Mouse (Mus musculus) ES-E14 (cell line): ENCODE data around the gene Ddx3x. TPM values are rescaled to one million over a fixed set of nuclear protein-coding genes. Genes with fewer than 3 reads are reported as not detected.

Experiments used
- DNase-seq: peaks from one replicate; pipeline ENCODE4 v3.0.0-alpha.2; 2013; ENCODE audit warnings: low read depth, low spot score
- H3K27ac ChIP-seq: 2 replicates; pipeline ENCODE4 v1.5.1; 2012; ENCODE audit warnings: low read depth, mild to moderate bottlenecking, low read length, moderate library complexity, mixed read lengths; ENCODE audit not compliant: poor library complexity, insufficient read depth, severe bottlenecking
- H3K36me3 ChIP-seq: 2 replicates; pipeline ENCODE4 v1.6.1; 2012; ENCODE audit warnings: mild to moderate bottlenecking, low read length, moderate library complexity, mixed read lengths; ENCODE audit not compliant: control insufficient read depth, poor library complexity, insufficient read depth, severe bottlenecking
- H3K4me1 ChIP-seq, 2 experiments: fragments of 150-350 bp in 1 of 2; sonication (generic) in 1 of 2; 2 replicates each; pipeline ENCODE4 v1.6.1; 2012; ENCODE audit warnings: low read length in 2 of 2, mild to moderate bottlenecking in 1 of 2, mixed read lengths in 1 of 2; ENCODE audit not compliant: control insufficient read depth in 2 of 2, insufficient read depth in 2 of 2, poor library complexity in 1 of 2
- H3K4me3 ChIP-seq, 2 experiments: fragments of 150-350 bp in 1 of 2; sonication (generic) in 1 of 2; 2 replicates each; pipeline ENCODE4 v1.5.1; 2012; ENCODE audit warnings: low read length in 2 of 2, low read depth in 1 of 2, mild to moderate bottlenecking in 1 of 2, mixed read lengths in 1 of 2; ENCODE audit not compliant: insufficient read depth in 1 of 2, poor library complexity in 1 of 2, severe bottlenecking in 1 of 2
- H3K9ac ChIP-seq: 2 replicates; pipeline ENCODE4 v1.6.1; 2012; ENCODE audit warnings: low read depth, mild to moderate bottlenecking, low read length, mixed read lengths; ENCODE audit not compliant: poor library complexity, insufficient read depth, severe bottlenecking
- H3K9me3 ChIP-seq: fragments of 150-350 bp; sonication (generic); 2 replicates; pipeline ENCODE4 v1.6.1; 2012; ENCODE audit warnings: low read depth, mild to moderate bottlenecking, low read length; ENCODE audit not compliant: control insufficient read depth, insufficient read depth
- CHD2 ChIP-seq: IDR thresholded peaks from 2 replicates; pipeline ENCODE4 v1.6.1; 2014; ENCODE audit warnings: mild to moderate bottlenecking, low read depth, low read length, inconsistent platforms
- HCFC1 ChIP-seq: IDR thresholded peaks from 2 replicates; pipeline ENCODE4 v1.6.1; 2012; ENCODE audit warnings: low read length, inconsistent platforms, borderline replicate concordance; ENCODE audit not compliant: insufficient read depth
- MAFK ChIP-seq: IDR thresholded peaks from 2 replicates; pipeline ENCODE4 v1.6.1; 2014; ENCODE audit warnings: mild to moderate bottlenecking, low read depth, low read length, inconsistent platforms; ENCODE audit not compliant: insufficient read depth
- ZC3H11A ChIP-seq: IDR thresholded peaks from 2 replicates; pipeline ENCODE4 v1.6.1; 2012; ENCODE audit warnings: low read depth, mild to moderate bottlenecking, inconsistent platforms, low read length, borderline replicate concordance
- ZNF384 ChIP-seq: IDR thresholded peaks from 2 replicates; pipeline ENCODE4 v1.6.1; 2012; ENCODE audit warnings: low read depth, low read length, inconsistent platforms
- in situ Hi-C, 2 experiments: fragments of 600-800 bp; cut with MboI; formaldehyde crosslinking; loops; one replicate each; pipeline ENCODE4 v1.15.1; 2025; ENCODE audit warnings: low sequenced_read_pairs in 2 of 2, inconsistent platforms in 1 of 2; ENCODE audit not compliant: unreplicated experiment in 2 of 2
- total RNA-seq: library from RNA; depleted of rRNA; stranded (reverse); fragments of 300-350 nt; gene quantifications from 2 replicates; pipeline ENCODE4 v1.2.3, GENCODE M21; 2012

Ddx3x gene
- total RNA-seq, 1 experiment: 253 TPM

GRCm38 (mm10) chrX:13278996-13279395, 1.8 kb upstream of the Ddx3x start:
- Histone ChIP-seq H3K4me1 (peaks cover 2% of the 10 kb centered on the region in 2 experiments; a peak in 2 of 4 replicates), H3K27ac (no peak overlapping the region), H3K36me3 (peaks cover 2% of the 10 kb centered on the region), H3K9me3 (no peaks in the 10 kb centered on the region), H3K9ac (no peak overlapping the region), H3K4me3 (no peak overlapping the region)
- in situ Hi-C loops: loop anchor here in 1 of 2 experiments (25.0 kb wide), 1 partner anchor 142 kb away; no protein-coding TSS in a partner anchor
- TF ChIP-seq MAFK: no peak
- TF ChIP-seq ZC3H11A: no peak
- TF ChIP-seq ZNF384: no peak
- no peak for TF ChIP-seq CHD2
- TF ChIP-seq HCFC1: no peak
- no peak for DNase-seq

- Histone ChIP-seq H3K4me3 (peak overlapping the region; percentile 87 to 100), H3K9ac (peak overlapping the region; percentile 100), H3K9me3 (no peaks in the 10 kb centered on the region), H3K36me3 (peaks cover 5% of the 10 kb centered on the region), H3K27ac (peak overlapping the region; percentile 100), H3K4me1 (peaks cover 2% of the 10 kb centered on the region in 2 experiments; a peak in 2 of 4 replicates)
- TF ChIP-seq MAFK (no peak), HCFC1 (no peak), ZC3H11A (no peak), CHD2 (no peak), ZNF384 (no peak)
- in situ Hi-C loops: loop anchor here in 1 of 2 experiments (25.0 kb wide), 1 partner anchor 143 kb away; no protein-coding TSS in a partner anchor
- no peak for DNase-seq
These were observed 747 bp upstream of the Ddx3x start for GRCm38 (mm10) chrX:13280037-13280408.

DNA sequence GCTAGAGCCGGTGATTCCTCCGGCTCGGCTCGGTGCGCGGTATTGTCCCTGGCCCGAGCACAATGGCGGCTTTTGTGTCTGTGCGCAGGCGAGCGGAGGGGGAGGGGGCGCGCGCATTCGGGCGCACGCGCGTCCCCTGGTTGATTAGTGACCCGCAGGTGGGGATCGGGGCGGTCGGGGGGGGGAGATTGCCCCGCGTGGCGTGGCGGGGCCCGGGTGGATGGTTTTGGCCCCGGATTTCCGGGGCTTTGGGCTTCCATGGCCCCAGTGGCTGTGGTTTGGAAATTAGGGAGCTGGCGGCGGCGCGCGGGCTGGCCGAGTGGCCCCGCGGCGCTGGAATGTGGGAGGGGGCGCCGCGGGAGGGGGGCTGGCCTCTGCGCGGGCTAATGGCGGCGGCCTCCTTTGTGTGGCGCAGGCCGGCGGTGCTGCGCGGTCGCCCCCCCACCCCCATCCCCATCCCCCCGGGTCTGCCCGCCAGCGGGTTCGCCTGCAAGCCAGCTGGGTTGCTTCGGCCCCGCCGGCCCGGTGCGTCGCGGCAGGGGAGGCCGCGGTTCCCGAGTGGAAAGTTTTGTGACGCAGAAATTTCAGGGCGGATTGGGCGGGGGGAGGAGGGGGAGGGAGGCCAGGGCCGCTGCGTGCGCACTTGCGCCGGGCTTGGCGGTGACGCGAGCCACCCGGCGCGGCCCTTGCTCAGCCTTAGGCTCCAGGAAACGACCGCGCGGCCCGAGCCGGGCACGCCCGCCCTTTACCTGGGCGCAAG, 739 bp downstream of the Ddx3x start:
- Histone ChIP-seq H3K4me3 (peak overlapping the region; percentile 87 to 100), H3K27ac (peak overlapping the region; percentile 100), H3K4me1 (no peaks in the 10 kb centered on the region; a peak in 1 of 4 replicates), H3K9me3 (no peaks in the 10 kb centered on the region), H3K36me3 (peaks cover 5% of the 10 kb centered on the region), H3K9ac (peak overlapping the region; percentile 100)
- no peak for TF ChIP-seq MAFK
- TF ChIP-seq ZNF384: no peak
- no peak for TF ChIP-seq ZC3H11A
- TF ChIP-seq CHD2: no peak
- TF ChIP-seq HCFC1: no peak
- no peak for DNase-seq
- in situ Hi-C loops: loop anchor here in 1 of 2 experiments (25.0 kb wide), 1 partner anchor 144 kb away; no protein-coding TSS in a partner anchor

- Histone ChIP-seq H3K9me3 (no peaks in the 10 kb centered on the region), H3K4me1 (no peaks in the 10 kb centered on the region; a peak in 1 of 4 replicates), H3K4me3 (peak overlapping the region; percentile 87 to 100), H3K27ac (peak overlapping the region; percentile 100), H3K9ac (peak overlapping the region; percentile 100), H3K36me3 (peaks cover 8% of the 10 kb centered on the region)
- in situ Hi-C loops: loop anchor here in 1 of 2 experiments (25.0 kb wide), 1 partner anchor 145 kb away; no protein-coding TSS in a partner anchor
- no peak for TF ChIP-seq HCFC1
- no peak for DNase-seq
These were observed 1.5 kb downstream of the Ddx3x start for GRCm38 (mm10) chrX:13282089-13282850.
